Mouse (Mus musculus) spleen, adult 2 months (tissue): ENCODE results near the gene Chil1.

ENCODE experiments used
- CTCF ChIP-seq: fragments of 200-500 bp; IDR thresholded peaks from 2 replicates; pipeline ENCODE4 v1.5.1; 2011; ENCODE audit warnings: mild to moderate bottlenecking, inconsistent platforms; ENCODE audit not compliant: insufficient read depth, insufficient read length, insufficient replicate concordance; ENCODE audit errors: extremely low read depth
- POLR2A ChIP-seq: fragments of 200-500 bp; IDR thresholded peaks from 2 replicates; pipeline ENCODE4 v1.6.1; 2011; ENCODE audit warnings: low read depth, low read length, inconsistent platforms

- TF ChIP-seq POLR2A: no peak
- no peak for TF ChIP-seq CTCF
Observed at GRCm38 (mm10) chr1:134154121-134154520, 27.9 kb upstream of the Chil1 start.
